46 mouse cellular contexts compared by ENCODE assay signal in genomic region chrX:154350042-154350441, GRCm38 (mm10). TPM values are rescaled to one million over a fixed set of nuclear protein-coding genes. Genes with fewer than 3 reads are reported as not detected.
"Had no signal": no experiment of that assay in that cellular context is flagged by ENCODE, and none has a peak within 500 bp of the region (broad histone marks: within the 10 kb centered on the region; RNA-seq: fewer than 3 reads in every experiment).

No protein-coding gene starts in this region.

- H3K9me3 ChIP-seq: limb, embryonic 10.5 days; limb, embryonic 13.5 days; liver, embryonic 15.5 days; lung, embryonic 15.5 days; midbrain, embryonic 15.5 days had no signal

- H3K27me3 ChIP-seq: limb, embryonic 12.5 days; limb, embryonic 13.5 days; limb, embryonic 15.5 days; liver, embryonic 12.5 days; liver, embryonic 13.5 days; liver, embryonic 15.5 days; lung, embryonic 15.5 days; megakaryocyte, embryonic 14.5 days; midbrain, embryonic 12.5 days; midbrain, embryonic 13.5 days; midbrain, embryonic 15.5 days; neural tube, embryonic 12.5 days; neural tube, embryonic 13.5 days had no signal

- ATAC-seq: liver, embryonic 12.5 days; liver, postnatal 0 days; lung, postnatal 0 days; midbrain, embryonic 13.5 days; midbrain, embryonic 15.5 days; midbrain, embryonic 16.5 days had no signal

- H3K4me2 ChIP-seq: limb, embryonic 12.5 days; limb, embryonic 13.5 days; limb, embryonic 15.5 days; liver, embryonic 11.5 days; liver, embryonic 12.5 days; liver, embryonic 13.5 days; liver, embryonic 15.5 days; lung, embryonic 14.5 days; lung, embryonic 15.5 days; midbrain, embryonic 11.5 days; midbrain, embryonic 12.5 days; midbrain, embryonic 13.5 days; midbrain, embryonic 15.5 days; neural tube, embryonic 12.5 days; neural tube, embryonic 13.5 days had no signal

- H3K4me3 ChIP-seq: limb, embryonic 10.5 days; limb, embryonic 12.5 days; limb, embryonic 13.5 days; limb, embryonic 15.5 days; liver, embryonic 12.5 days; liver, embryonic 13.5 days; liver, embryonic 15.5 days; lung, embryonic 15.5 days; megakaryocyte, embryonic 14.5 days; midbrain, embryonic 10.5 days; midbrain, embryonic 12.5 days; midbrain, embryonic 13.5 days; midbrain, embryonic 15.5 days; myocyte; neural tube, embryonic 12.5 days; neural tube, embryonic 13.5 days had no signal

- H3K9ac ChIP-seq: limb, embryonic 12.5 days; limb, embryonic 13.5 days; limb, embryonic 15.5 days; liver, embryonic 12.5 days; liver, embryonic 13.5 days; liver, embryonic 14.5 days; liver, embryonic 15.5 days; liver, postnatal 0 days; lung, embryonic 14.5 days; lung, embryonic 15.5 days; midbrain, embryonic 12.5 days; midbrain, embryonic 13.5 days; midbrain, embryonic 15.5 days; neural tube, embryonic 12.5 days; neural tube, embryonic 13.5 days had no signal

- H3K4me1 ChIP-seq: limb, embryonic 10.5 days; limb, embryonic 12.5 days; limb, embryonic 13.5 days; limb, embryonic 15.5 days; liver, embryonic 12.5 days; liver, embryonic 13.5 days; liver, embryonic 15.5 days; lung, embryonic 15.5 days; megakaryocyte, embryonic 14.5 days; midbrain, embryonic 10.5 days; midbrain, embryonic 12.5 days; midbrain, embryonic 13.5 days; midbrain, embryonic 15.5 days; neural tube, embryonic 12.5 days; neural tube, embryonic 13.5 days had no signal

- H3K36me3 ChIP-seq: limb, embryonic 10.5 days; limb, embryonic 12.5 days; limb, embryonic 13.5 days; limb, embryonic 15.5 days; liver, embryonic 12.5 days; liver, embryonic 13.5 days; liver, embryonic 15.5 days; lung, embryonic 15.5 days; midbrain, embryonic 10.5 days; midbrain, embryonic 12.5 days; midbrain, embryonic 13.5 days; midbrain, embryonic 15.5 days; neural tube, embryonic 12.5 days; neural tube, embryonic 13.5 days had no signal

- DNase-seq: liver; liver, embryonic 13.5 days; liver, postnatal 0 days; lung, adult 18-20 months; lung, adult 2 months; lung, embryonic 14.5 days; lung, postnatal 10 days; lung, postnatal 14 days; lung, postnatal 36 days; lung, postnatal 4 days; midbrain, embryonic 14.5 days had no signal

- H3K27ac ChIP-seq: limb, embryonic 10.5 days; limb, embryonic 12.5 days; limb, embryonic 13.5 days; limb, embryonic 15.5 days; liver, embryonic 12.5 days; liver, embryonic 13.5 days; liver, embryonic 14.5 days; liver, embryonic 15.5 days; lung, embryonic 15.5 days; macrophage; midbrain, embryonic 10.5 days; midbrain, embryonic 12.5 days; midbrain, embryonic 13.5 days; midbrain, embryonic 15.5 days; neural tube, embryonic 12.5 days; neural tube, embryonic 13.5 days had no signal

RNA-seq across cellular contexts. Expression of gene 4930524N10Rik, which starts 6.8 kb away (rescaled TPM):
- total RNA-seq: left cerebral cortex, postnatal 10 days; left cerebral cortex, postnatal 14 days; left cerebral cortex, postnatal 25 days; left cerebral cortex, postnatal 36 days; liver, adult 2 months; megakaryocyte progenitor cell, adult 5-6 weeks; megakaryocyte, adult 5-6 weeks; megakaryocyte-erythroid progenitor cell, adult 5-6 weeks; midbrain, postnatal 0 days had no signal
- polyA plus RNA-seq: limb, embryonic 10.5 days; limb, embryonic 11.5 days; limb, embryonic 12.5 days; limb, embryonic 13.5 days; limb, embryonic 14.5 days; limb, embryonic 15.5 days; liver, adult 2 months; liver, embryonic 11.5 days; liver, embryonic 12.5 days; liver, embryonic 13.5 days; liver, embryonic 14.5 days; liver, embryonic 15.5 days; liver, embryonic 16.5 days; liver, postnatal 0 days; lung, adult 2 months; lung, embryonic 14.5 days; lung, embryonic 15.5 days; lung, embryonic 16.5 days; lung, postnatal 0 days; macrophage; midbrain, embryonic 10.5 days; midbrain, embryonic 11.5 days; midbrain, embryonic 12.5 days; midbrain, embryonic 13.5 days; midbrain, embryonic 14.5 days; midbrain, embryonic 15.5 days; midbrain, embryonic 16.5 days; midbrain, postnatal 0 days; myocyte; neural tube, embryonic 11.5 days; neural tube, embryonic 12.5 days; neural tube, embryonic 13.5 days had no signal
